Mouse (Mus musculus) adrenal gland, postnatal 14 days (tissue): ENCODE measurements around the gene Nr2e1. TPM values are rescaled to one million over a fixed set of nuclear protein-coding genes. Genes with fewer than 3 reads are reported as not detected.

Source experiments
- DNase-seq: peaks from one replicate; pipeline ENCODE4 v3.0.0; 2021; ENCODE audit warnings: mixed read lengths
- total RNA-seq: library from RNA; stranded (reverse); gene quantifications from 2 replicates; pipeline ENCODE4 v1.2.3, GENCODE M21; 2021

Gene Nr2e1
- total RNA-seq, 1 experiment from 2014 or later: not detected

DNA sequence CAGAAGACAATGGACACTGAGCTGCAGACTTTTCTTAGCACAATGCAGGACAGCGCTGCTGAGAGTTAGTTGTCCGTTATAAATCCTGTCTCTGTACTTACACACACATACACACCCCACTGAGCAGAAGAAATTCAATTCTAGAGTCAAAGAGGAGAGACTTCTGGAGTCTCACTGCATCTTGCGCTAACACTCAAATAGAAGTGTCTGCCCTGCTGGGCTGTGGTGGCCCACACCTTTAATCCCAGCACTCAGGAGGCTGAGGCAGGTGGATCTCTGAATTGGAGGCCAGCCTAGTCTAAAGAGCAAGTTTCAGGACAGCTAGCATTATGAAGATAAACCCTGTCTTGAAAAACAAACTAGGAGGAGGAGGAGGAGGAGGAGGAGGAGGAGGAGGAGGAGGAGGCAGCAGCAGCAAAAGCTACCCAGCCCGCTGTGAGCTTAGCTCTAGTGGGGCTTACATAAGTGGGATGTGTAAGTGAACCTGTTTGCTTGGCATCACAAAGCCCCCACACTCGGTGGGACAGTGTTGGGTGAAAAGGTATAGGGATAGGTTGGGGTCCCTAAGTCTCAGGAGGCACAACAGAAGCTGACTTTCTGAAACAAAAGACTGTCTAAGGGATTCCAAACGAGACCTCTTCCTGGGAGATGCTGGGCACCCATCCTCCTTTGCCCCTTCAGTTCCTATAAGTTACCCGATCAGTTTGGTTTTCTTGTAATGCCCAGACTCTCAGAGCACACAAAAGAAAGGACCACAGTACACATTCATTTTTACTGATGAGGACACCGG lies 4.7 kb upstream of the Nr2e1 start:
- DNase-seq: no peak

DNA sequence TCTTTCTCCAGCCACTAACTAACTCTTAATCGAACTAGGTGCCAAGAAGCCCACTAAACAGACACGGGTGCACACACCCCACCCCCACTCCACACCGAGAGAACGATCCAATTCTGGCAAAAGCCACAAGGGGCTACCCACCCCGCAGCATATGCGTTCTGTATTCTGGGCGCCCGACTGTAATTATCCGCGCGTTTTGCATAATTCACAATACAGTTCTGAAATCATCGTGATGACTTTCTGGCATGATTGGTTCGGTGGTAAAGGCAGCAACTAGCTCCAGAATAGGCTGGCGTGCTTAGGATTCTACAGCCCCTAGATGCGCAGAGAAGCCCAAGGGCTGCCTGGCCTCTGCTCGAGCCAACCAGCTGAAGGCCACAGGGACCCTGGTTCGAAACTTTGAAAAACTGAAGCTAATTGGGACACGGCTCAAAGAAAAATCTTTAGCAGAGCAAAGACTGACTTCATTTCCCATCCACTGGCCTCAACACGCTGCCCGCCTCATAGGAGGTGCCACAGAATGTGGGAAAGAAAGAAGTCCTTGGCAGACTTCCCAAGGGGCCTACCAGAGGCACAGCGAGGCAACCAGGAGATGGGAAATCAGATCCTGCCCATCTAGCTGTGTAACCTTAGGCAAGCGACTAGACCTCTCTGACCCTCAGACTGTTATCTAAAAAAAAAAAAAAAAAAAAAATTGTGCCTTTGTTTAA lies 2.3 kb upstream of the Nr2e1 start:
- DNase-seq: no peak

DNA sequence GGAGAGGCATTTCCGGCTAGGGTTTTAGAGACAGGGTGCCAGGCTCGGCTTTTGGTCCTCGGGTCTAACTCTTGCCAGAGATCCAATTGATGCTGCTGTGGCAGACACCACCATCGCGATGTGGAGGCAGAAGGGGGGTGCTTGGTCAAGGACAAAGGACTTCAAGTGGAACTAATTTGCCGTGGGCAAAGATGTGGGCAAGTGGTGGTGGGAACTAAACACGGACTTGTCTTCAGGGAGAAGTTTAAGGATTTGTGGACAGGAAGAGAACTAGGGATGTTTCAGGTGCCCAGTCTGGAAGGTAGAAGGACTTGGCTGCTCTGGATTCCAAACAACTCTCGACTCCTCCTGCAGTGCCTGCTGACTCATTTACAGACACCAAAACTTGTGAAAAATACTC lies 1.7 kb upstream of the Nr2e1 start:
- DNase-seq: no peak

DNA sequence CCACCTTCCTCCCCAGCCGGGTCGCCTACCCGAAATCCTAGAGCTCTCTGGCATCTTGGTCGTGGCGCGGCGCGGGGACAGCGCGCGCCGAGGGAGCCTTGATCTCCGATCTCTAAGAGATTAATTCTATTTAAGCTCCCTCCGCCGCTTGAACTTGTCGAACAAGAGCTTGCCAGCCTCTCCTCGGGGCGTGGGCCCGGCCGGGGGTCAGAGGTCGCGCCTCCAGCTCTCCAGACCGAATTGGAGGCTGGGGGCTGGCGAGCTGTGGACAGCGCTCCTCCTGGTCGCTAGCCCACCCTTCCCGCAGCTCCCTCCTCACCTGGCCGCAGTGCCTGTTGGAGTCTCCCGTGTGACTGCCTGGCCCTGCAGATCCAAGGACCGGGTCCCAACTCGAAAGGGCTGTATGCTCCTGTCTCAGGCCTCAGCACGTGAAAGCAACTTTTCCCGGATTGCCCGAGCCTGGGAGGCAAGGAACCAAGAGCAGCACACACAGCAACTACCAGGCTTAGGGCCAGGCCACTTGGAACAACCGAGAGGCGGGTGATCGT lies 1.1 kb upstream of the Nr2e1 start:
- DNase-seq: no peak

DNA sequence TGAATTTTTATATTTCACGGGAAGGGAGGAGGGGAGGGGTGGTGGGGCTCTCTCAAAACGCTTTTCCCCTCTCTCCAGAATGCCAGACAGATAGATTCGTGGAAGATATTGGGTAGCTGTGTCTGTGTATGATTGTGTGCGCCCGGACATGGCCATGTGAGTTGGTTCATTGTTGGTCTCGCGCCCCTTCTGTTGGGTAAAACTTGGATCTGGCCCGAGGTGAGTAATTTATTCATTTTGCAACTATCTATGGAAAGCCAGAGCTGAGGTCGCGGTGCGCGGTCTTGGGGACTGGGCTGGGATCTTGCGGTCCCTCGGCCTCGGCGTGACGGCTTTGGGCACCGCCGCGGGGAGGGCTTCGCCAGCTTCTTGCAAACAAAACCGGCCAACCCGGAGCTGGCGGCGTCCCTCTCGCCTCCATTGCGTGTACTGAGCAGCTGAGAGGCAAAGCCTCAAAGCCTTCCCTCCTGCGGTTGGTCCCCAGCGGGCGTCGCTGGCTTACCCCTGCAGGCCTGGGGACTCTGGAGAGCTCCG lies 537 bp upstream of the Nr2e1 start:
- no peak for DNase-seq

DNA sequence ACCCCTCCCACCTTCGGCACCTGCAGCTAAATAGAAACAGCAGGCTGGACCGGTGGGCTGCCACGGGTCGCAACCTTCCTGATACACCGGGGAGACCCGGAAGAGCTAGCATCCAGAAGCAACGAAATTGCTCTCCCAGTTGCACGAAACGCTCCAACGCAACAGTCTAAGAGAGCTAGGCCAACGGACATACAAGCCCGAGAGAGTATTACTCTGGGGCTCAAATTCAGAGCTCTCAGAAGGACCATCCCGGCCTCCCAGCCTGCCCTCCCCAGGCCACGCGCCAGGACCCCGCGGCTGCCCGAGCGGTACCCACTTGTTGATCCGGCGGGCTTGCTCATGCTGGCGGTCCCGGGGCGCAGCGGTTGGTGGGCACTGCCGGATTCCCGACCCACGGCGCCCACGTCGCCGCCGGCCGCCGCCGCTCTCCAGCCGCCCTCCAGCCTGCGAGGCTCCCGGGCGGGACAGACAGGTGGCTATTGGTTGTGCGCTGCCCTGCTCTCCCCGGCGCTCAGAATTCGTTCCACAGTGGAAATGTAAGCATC lies 794 bp downstream of the Nr2e1 start:
- no peak for DNase-seq

DNA sequence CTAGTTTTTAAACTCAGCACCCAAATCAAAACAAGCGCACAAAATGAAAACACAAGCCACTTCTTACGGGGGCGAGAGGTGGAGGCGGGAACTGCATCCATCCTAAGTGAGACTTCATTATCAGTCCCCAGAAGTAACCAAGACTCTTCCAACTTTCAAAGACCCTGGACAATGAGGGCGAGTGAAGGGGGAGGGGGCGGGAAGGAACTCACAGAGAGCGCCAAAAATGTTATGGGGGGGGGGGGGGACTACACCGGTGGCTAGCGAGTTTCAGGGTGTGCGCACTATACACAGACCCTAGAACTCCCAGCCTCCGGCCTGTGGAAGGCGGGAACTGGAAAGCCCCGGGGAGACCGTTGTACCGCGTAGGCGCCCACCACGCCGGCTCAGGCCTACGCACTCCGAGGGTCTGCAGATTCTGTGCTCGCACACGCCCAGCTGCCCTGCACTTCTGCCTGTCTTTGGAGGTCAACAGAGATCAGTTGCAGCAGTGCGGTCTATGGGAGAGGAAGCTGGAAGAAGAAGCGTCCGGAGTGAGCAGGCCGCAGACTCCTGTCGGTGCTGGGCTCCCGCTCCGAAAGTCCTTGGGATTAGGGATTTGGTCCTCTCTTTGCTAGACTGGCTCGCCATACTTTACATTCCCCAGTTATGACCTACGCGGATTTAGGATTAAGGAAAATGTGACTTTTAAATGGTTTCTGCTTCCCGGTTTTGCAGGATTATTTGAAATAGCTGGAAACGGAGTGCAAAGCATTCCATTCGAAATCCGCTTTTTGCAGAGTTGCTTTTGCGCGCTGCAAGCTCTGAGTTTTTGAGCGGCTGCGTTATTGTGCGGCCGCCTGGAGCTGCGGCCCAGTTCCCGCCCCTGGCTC lies 1.5 kb downstream of the Nr2e1 start:
- no peak for DNase-seq

DNA sequence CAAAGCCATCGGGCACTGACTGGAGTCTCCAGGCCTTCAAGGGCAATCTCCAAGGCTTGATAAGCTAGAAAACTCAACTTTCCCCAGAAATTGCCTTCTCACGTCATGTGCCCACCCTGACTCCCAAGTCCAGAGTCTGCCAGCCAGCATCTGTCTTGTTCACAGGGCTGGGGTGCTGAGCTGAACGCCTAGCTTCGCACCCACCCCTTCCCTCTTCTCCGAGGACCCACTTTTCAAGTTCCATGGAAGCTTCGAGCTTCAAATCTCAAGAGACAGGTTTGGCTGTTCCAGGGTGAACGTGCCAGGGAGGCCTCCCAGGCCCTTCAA lies 2.5 kb downstream of the Nr2e1 start:
- DNase-seq: no peak

DNA sequence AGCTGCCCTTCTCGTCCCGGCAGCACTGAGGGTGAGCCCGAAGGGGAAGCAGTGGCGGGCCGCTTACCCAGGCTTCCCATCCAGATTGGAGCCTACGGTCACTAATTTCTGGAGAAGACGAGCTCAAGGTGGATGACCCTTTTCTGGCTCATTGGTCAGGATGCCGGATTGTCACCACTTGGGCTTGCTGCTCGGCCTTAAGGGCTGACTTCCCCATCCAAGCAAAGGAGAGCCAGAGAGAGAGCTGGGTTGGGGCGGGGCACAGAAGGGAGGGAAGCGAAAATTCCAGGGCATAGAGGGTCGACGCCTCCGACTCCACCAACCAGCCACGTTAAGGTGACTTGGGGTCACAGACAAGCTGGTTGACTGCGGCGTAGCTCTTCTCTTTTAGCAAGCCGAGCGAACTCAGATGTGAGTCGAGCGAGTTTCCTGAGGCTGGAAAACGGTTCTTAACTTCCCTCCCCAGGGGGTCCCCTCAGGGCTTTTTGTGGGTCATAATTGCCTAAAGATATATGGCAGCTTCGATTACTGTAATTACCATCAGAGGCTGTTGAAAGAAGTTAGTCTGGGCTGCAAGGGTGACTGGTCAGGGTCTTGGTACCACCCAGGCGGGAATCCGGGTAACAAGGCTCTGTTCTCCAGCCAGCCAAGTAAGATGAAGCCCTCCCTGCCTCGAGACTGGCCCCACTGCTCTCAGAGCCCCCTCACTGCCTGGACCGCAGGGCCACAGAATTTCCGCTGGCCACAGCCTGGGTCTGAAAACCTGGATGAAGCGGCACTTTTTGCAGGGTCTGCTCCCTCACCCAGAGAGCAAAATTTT lies 3.1 kb downstream of the Nr2e1 start:
- no peak for DNase-seq

DNA sequence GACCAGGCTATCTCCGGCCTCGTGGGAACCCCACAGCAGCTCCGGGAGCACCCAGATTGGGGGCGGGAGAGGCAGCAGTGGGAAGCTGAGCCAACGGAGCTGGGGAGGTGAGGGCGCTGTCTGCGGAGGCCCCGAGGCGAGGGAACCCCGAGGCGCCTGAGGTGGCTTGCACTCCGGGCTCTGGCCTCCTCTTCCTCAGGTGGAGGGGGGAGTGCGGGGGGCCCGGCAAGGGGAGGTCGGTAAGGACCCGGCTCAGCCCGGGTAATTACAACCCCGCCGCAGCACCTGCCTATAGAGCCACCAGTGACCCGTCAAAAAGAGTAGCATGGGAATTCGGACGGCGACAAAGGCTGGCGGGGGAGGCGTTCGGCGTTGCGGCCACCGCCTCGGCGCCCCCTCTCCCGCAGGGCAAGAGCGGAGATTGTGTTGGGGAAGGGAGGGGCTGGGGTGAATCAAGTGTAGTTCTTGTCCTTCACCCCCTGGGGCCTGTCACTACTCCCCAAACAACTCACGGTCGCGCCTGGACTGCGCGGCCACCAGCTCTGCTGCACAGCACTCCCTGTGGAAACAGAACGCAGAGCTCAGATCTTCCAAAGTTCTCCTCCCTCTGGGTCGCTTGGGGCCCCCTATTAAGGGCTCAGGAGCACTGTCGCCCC lies 3.8 kb downstream of the Nr2e1 start:
- no peak for DNase-seq

DNA sequence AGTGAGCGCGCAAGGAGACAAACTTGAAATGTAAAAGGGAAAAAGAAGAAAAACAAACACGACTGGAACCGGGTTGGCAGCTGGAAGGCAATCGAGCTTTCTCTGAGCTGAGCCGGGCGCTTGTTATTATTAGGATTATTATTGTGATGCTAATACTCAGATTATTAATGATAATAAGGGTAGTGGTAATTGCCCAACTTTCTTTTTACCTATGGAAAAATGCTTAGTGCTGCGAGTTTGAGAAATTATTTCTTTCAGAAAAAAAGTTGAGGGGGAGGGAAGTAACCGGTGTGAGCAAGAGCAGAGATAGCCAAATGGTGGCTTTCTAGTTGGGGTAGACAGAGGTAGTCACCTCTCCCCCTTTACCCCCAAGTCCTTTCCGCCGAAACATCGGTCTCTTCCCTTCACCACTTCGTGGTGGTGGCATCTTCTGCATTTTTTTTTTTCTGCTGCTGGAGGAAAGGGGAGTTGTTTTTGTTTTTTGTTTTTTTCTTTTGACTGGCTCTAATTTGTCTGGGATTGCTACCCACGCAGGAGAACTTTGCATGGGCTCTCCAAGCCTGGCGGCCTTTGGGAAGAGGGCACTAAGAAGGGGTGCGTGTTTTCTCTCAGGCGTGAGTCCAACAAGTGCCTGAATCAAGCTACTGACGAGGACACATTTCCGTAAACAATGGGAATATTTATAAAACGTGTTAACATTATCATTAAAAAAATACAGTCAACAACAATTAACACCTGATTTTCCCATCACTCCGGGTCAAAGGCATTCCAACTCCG lies 4.5 kb downstream of the Nr2e1 start:
- DNase-seq: no peak

DNA sequence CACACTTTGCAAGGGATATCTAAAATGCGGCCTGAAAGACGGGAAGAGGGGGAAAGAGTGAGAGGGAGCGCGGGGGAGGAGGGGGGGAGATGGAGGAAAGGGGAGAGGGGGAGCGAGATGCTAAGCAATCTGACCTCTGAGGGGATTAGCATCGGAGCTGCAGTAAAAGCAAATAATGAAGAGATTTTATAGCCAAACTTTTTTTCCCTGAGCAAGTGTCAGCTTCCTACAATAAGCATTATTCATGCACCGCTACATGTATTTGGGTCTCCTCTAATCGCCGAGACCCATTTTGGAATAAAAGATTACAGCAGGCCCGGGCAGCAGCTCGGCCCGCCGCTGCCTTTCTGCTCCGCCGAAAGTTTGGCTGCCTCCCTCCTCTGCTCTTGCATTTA lies 5.2 kb downstream of the Nr2e1 start:
- DNase-seq: no peak

DNA sequence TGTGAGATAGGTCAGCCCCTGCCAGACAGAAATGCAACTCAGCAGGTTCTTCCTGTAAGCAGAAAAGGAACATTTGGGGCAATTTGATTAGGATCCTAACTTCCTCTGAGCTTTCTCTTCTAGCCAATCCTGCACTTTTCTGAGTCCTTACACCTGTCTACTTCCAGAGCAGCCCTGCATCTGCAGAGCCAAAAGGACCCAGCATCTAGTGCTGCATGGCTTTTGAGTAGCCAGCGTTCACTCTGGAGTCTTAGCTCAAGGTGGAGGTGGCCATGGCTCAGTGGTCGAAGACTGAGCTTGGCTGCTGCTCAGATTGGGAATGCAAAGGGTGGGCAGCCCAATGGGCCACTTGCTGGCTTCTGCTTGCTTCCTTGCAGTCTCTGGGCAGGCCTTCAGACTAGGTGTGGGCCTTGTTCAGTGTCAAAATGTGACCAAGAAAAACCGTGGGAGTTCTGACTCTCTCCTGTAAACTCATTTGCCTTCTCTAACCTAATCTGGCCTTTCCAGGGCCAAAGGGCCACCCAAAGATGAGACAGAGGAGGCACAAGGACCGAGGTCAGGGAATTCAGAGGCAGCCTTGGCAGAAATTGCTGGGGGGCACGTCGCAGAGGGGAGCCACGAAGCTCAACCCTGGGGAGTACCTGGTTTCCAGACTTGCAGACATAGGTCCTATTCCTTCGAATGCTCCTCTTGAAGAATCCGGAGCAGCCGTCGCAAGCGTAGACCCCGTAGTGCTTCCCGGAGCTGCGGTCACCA lies 5.7 kb downstream of the Nr2e1 start:
- DNase-seq: no peak

DNA sequence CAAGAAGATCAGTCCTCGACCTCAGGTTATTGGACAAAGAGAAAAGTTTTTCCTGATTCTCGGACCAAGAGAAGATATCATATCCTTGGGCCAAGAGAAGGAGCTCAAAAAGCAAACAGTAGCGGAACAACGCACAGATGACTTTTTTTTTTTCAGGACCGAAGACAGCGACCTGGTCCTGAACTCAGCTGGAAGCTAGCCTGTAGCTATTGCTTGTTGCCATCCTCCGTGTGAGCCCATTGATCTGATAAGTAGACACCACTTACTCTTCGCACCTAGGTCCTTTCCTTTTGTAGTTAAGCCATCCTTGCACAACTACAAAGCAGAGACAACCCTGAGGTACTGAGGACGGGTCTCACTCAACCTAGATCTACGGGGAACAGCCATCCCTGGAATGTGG lies 8.8 kb downstream of the Nr2e1 start:
- DNase-seq: no peak

DNA sequence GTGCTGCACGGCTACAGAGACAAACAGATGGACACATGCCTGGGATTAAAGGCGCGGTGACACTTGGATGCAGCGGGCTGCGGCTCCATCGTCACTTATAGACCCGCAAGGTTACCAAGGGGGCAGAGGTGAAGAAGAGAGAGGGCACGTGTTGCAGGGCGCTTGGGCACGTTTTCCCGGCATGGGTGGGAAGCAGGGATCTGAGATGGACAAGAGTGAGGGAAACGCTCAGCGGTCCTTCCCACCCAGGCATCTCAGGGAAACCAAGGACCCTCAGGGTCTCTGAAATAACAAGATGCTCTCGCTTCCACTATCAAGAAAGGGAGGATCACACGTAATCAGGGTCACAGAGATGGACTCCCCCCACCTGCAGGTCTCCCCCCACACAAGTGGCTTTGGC lies 10.5 kb downstream of the Nr2e1 start:
- DNase-seq: no peak

DNA sequence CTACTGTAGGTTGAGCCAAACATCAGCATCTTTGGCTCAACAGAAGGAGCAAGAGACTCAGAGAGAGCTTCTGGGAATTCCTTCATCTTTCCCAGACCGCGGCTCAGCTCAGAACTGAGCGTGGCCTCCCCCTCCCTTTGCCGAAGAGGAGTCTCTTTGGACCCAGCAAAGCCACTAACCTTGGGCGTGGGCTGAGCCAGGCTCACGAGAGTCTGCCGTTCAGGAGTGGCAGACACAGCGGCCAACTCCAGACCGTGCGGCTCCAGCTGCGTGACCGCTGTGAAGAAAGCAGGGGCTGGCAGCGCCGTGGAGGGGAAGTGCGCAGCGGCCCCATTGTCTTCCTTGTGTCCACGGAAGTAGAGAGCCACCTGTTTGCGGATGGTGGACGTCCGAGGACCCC lies 10.9 kb downstream of the Nr2e1 start:
- no peak for DNase-seq

DNA sequence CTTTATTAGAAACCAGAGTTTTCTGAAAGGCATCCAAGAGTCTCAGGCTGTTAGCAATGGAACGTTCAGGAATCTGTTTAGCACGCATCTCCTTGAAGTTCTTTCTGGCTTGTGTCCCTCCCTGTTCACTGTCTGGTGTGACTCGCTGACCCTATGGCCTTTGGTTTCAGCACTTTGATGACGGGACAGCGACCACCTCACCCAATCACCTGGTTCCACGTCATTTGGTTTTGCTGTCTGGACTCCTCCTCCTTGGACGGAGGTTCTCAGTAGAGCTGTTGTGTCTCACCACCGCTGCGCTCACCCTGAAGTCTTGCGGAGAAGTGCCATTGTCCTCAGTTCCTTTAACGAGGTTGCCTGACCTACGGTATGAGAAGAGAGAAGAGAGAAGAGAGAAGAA lies 21.2 kb downstream of the Nr2e1 start:
- peak; percentile 71 for DNase-seq

DNA sequence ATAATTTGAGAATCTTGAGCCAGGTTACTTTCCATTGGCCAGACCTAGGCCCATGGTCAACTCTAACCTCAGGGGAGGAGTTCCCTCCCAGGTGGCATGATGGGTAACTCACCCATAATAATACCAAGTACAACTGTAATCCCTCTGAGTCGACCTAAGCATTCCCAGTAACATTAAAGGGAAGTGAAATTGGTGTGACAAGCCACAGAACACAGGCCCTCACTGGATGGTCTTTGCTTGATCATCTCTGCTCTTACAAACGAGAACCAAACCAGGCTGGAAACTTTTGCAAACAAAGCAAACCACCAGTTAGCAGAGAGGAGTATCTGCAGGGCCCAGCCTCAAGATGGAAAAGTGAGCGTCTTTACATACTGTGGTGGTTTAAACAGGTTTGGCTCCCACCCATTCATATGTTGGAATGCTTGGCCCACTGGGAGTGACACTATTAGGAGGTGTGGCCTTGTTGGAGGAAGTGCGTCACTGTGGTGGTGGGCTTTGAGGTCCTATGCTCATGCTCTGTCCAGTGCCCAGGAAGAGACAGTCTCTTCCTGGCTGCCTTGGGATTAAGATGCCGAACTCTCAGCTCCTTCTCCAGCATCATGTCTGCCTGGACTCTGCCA lies 23.7 kb downstream of the Nr2e1 start:
- no peak for DNase-seq

DNA sequence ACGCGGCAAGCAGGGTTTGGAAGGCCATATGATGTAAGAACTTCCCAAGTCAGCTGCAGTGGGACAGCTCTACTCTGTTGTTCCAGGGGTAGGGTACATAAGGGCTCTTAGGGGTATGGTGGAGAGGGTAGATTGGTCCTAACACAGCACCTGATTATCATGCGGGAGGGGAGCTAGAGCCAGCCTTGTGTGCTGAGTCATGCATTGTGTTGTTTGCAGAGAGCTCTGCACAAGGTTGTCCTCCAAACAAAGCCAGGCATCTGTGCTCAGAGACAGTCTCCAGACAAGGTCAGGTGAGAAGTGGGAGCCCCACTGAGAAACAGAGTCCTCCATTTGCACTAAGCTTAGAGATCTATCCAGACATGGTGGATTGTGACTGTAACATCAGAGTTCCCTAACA lies 36.9 kb downstream of the Nr2e1 start:
- no peak for DNase-seq
